Mouse (Mus musculus) ES-E14 (cell line): Measurements from ENCODE around the gene Egfem1.

Experiments
- MAFK ChIP-seq: IDR thresholded peaks from 2 replicates; pipeline ENCODE4 v1.6.1; 2014; ENCODE audit warnings: mild to moderate bottlenecking, low read depth, low read length, inconsistent platforms; ENCODE audit not compliant: insufficient read depth
- ZNF384 ChIP-seq: IDR thresholded peaks from 2 replicates; pipeline ENCODE4 v1.6.1; 2012; ENCODE audit warnings: low read depth, low read length, inconsistent platforms

DNA sequence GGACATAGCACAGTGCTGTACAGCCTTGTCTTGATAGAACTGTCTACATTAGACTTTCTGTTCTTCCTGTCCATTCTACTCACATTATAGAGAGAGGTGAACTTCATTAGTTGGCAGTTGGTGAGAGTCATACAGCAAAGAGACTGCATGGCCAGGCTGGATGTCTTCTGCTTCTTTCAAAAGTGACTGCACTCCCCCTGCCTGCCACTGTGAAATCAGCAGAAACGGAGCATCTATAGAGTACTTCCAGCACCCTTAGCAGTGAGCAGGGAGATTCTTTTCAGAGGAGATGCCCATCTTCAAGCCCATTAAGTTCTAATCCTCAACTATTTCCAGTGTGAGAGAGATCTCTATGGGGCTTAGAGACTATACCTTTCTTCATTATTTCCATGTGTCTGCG, 147.9 kb downstream of the Egfem1 start:
- TF ChIP-seq MAFK (no peak), ZNF384 (no peak)
